Mouse (Mus musculus): ENCODE data around the gene Vmn1r89.

Gene Vmn1r89

GRCm38 (mm10) chr7:13212720-13213119, at the start of gene Vmn1r89:
Gene Vmn1r89, plus strand, starts transcription at chr7:13213020.
- DNase-seq (ENCODE audit: low spot score) = no peak

GRCm38 (mm10) chr7:13260746-13261700, 48.2 kb downstream of the Vmn1r89 start:
- DNase-seq (ENCODE audit: low spot score) = no peak

- no peak for DNase-seq (ENCODE audit: low spot score)
Measured at GRCm38 (mm10) chr7:13263851-13264250, 51.0 kb downstream of the Vmn1r89 start.

DNA sequence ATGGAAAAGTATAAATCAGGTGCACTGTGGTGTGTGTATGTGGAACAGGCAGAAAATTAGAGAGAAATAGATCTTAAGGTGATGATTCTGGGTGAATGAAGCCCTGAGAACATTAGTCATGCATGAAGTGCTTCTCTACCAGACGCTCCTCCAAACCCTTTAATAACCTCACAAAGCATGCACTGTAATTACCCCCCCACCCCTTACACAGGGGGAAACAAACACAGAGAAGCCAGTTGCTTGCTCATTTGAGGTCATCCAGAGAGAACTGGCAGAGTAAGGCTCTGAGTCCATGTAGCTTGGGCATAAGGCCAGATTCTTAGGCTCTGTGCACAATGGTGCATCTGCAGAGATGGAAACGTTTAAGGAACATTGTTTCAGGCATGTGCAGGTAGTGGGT, 51.6 kb downstream of the Vmn1r89 start:
- no peak for DNase-seq (ENCODE audit: low spot score)

DNA sequence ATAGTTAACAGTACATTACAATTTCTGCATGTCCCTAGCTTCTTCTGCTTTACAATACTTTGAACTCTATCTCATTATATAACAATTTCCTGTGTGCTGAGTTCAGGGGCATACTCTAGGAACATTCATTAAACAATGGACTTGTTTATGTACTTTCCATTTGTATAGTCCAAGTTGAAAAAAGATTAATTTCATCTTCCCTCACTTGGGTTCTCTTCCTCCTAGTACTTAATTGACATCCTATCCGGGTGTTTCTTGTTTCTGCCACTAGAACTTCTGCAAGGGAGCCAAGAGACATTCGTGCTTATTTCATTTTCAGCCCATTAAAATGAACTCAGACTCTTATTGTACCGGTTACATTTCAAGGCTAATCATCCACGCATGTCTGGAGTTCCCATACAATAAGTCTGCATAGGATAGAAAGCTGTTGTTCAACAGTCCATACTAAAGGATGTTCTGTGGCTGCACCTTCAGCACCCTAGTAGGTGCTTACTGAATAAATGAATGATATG, 56.0 kb downstream of the Vmn1r89 start:
- DNase-seq (ENCODE audit: low spot score) = no peak

DNA sequence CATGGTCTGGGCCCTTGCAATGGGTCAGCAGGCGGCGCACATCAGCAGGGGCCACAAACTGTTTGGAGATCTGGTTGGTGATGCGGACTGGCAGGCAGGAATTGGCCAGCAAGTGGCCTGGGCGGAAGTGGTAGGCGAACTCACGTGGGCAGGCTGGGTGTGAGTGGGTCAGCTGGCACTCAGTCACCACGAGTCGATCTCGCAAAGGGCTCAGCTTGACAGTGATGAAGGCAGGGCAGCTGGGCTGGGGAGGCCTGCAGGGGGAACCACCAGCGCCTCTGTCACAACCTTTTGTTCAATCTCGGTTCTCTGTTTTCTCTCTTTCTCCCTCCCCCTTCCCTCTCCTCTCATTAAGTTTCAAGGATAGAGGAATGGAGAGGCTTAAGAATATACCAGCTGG, 56.6 kb downstream of the Vmn1r89 start:
- no peak for DNase-seq (ENCODE audit: low spot score)

Data from c-Kit-positive CD71-positive TER-119-positive erythroid progenitor cells, embryonic 14.5 days (primary cell).